Mouse (Mus musculus) ES-Bruce4 (cell line): ENCODE data around the gene Rhoq. TPM values are rescaled to one million over a fixed set of nuclear protein-coding genes. Genes with fewer than 3 reads are reported as not detected.

Experiments
- H3K27ac ChIP-seq: 2 replicates; pipeline ENCODE4 v1.5.1; 2012; ENCODE audit warnings: low read length, inconsistent platforms; ENCODE audit not compliant: insufficient read depth
- H3K27me3 ChIP-seq: 2 replicates; pipeline ENCODE4 v1.6.1; 2012; ENCODE audit warnings: mild to moderate bottlenecking, low read length, inconsistent platforms; ENCODE audit not compliant: control insufficient read depth, poor library complexity, insufficient read depth, severe bottlenecking
- H3K36me3 ChIP-seq: 2 replicates; pipeline ENCODE4 v1.6.1; 2012; ENCODE audit warnings: inconsistent platforms, mild to moderate bottlenecking, low read length, moderate library complexity; ENCODE audit not compliant: control insufficient read depth, poor library complexity, insufficient read depth, severe bottlenecking
- H3K4me1 ChIP-seq: one replicate; pipeline ENCODE4 v1.8.1; 2011; ENCODE audit warnings: low read length; ENCODE audit not compliant: control insufficient read depth, insufficient read depth
- H3K4me3 ChIP-seq: 2 replicates; pipeline ENCODE4 v1.5.1; 2011; ENCODE audit warnings: low read depth, mild to moderate bottlenecking, low read length
- H3K9ac ChIP-seq: 2 replicates; pipeline ENCODE4 v1.6.1; 2012; ENCODE audit warnings: low read depth, mild to moderate bottlenecking, inconsistent platforms; ENCODE audit not compliant: poor library complexity, severe bottlenecking
- H3K9me3 ChIP-seq: replicated peaks from 2 replicates; pipeline ENCODE4 v1.6.1; 2012; ENCODE audit warnings: mild to moderate bottlenecking, low read length, inconsistent platforms; ENCODE audit not compliant: control insufficient read depth, poor library complexity, insufficient read depth, severe bottlenecking
- CTCF ChIP-seq: IDR thresholded peaks from one replicate; pipeline ENCODE4 v1.8.1; 2011; ENCODE audit warnings: low read depth, low read length
- EP300 ChIP-seq: IDR thresholded peaks from 2 replicates; pipeline ENCODE4 v1.6.1; 2011; ENCODE audit warnings: low read depth, low read length; ENCODE audit not compliant: insufficient read depth
- POLR2A ChIP-seq: IDR thresholded peaks from one replicate; pipeline ENCODE4 v1.8.1; 2011; ENCODE audit warnings: low read length; ENCODE audit not compliant: insufficient read depth
- polyA plus RNA-seq: library from polyadenylated mRNA; stranded (reverse); fragments of >200 nt; gene quantifications from 2 replicates; pipeline ENCODE4 v1.2.4, GENCODE M21; 2011; ENCODE audit warnings: low read depth; ENCODE audit not compliant: missing spikeins, insufficient read depth, insufficient read length

Gene Rhoq
- polyA plus RNA-seq, 1 experiment = 42.1 TPM

DNA sequence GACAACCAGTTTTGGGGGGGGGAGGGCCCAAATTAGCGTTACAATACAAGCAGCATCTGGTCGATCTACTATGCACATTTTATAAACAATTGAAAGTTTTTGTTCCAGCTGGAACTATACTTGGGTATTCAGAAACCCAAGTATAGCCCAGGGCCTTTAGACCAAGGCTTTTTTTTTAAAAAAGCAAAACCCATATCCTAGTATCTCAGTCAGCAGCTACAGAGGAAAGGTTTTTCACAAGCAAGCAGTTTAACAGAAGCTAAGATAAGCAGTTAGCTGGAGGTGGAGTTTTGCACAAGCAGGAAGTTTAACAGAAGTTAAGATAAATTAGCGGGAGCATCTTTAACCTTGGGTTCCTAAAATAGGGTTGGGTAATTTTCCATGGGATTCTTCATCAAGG, 36.0 kb upstream of the Rhoq start:
- H3K27ac ChIP-seq = no peak overlapping the region
- H3K36me3 ChIP-seq = no peaks in the 10 kb centered on the region
- no peaks in the 10 kb centered on the region for H3K9me3 ChIP-seq
- H3K4me3 ChIP-seq = no peak overlapping the region
- H3K27me3 ChIP-seq = no peaks in the 10 kb centered on the region
- H3K4me1 ChIP-seq = no peaks in the 10 kb centered on the region
- H3K9ac ChIP-seq = no peak overlapping the region
- TF ChIP-seq CTCF = no peak

GRCm38 (mm10) chr17:86929355-86929754, 33.5 kb upstream of the Rhoq start:
- no peak for TF ChIP-seq POLR2A
- no peak for TF ChIP-seq CTCF
- TF ChIP-seq EP300 = no peak
- no peaks in the 10 kb centered on the region for H3K9me3 ChIP-seq

DNA sequence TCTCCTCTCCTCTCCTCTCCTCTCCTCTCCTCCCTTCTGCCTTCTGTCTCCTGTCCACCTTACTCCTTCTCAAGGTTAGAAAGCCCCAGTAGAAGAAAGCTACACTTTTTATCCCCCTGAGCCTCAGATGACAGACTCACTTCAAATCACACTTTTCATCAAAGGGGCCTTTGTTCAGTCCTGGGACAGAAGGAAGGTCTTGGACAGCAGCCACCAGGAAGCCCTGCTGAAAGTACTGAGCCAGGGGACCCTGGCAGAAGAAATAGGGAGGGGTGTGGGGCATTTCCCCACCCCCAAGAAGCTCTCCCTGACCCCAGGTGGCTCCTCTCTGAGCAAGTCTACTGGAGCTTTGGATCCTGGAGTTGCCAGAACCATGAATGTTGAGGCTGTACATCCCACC, 32.9 kb upstream of the Rhoq start:
- H3K27me3 ChIP-seq = no peaks in the 10 kb centered on the region
- H3K9ac ChIP-seq = no peak overlapping the region
- H3K4me3 ChIP-seq = no peak overlapping the region
- no peak overlapping the region for H3K27ac ChIP-seq
- H3K36me3 ChIP-seq = no peaks in the 10 kb centered on the region
- no peaks in the 10 kb centered on the region for H3K4me1 ChIP-seq
- H3K9me3 ChIP-seq = no peaks in the 10 kb centered on the region
- TF ChIP-seq POLR2A = no peak
- TF ChIP-seq EP300 = no peak

More at GRCm38 (mm10) chr17:86929355-86929754, 33.5 kb upstream of the Rhoq start:
- H3K27me3 ChIP-seq = no peaks in the 10 kb centered on the region
- no peak overlapping the region for H3K4me3 ChIP-seq
- H3K27ac ChIP-seq = no peak overlapping the region
- H3K4me1 ChIP-seq = no peaks in the 10 kb centered on the region
- H3K36me3 ChIP-seq = no peaks in the 10 kb centered on the region
- no peak overlapping the region for H3K9ac ChIP-seq

GRCm38 (mm10) chr17:86932896-86933295, 30.0 kb upstream of the Rhoq start:
- H3K27ac ChIP-seq = no peak overlapping the region
- H3K36me3 ChIP-seq = no peaks in the 10 kb centered on the region
- no peaks in the 10 kb centered on the region for H3K27me3 ChIP-seq
- no peak overlapping the region for H3K9ac ChIP-seq
- no peaks in the 10 kb centered on the region for H3K9me3 ChIP-seq
- H3K4me3 ChIP-seq = no peak overlapping the region
- H3K4me1 ChIP-seq = no peaks in the 10 kb centered on the region
- TF ChIP-seq POLR2A (no peak), CTCF (no peak), EP300 (no peak)

GRCm38 (mm10) chr17:86937064-86937463, 25.8 kb upstream of the Rhoq start:
- TF ChIP-seq POLR2A (no peak), EP300 (no peak), CTCF (no peak)
- no peaks in the 10 kb centered on the region for H3K9me3 ChIP-seq
- H3K4me3 ChIP-seq = no peak overlapping the region
- H3K4me1 ChIP-seq = no peaks in the 10 kb centered on the region
- H3K27me3 ChIP-seq = no peaks in the 10 kb centered on the region
- no peak overlapping the region for H3K9ac ChIP-seq
- no peaks in the 10 kb centered on the region for H3K36me3 ChIP-seq
- no peak overlapping the region for H3K27ac ChIP-seq

DNA sequence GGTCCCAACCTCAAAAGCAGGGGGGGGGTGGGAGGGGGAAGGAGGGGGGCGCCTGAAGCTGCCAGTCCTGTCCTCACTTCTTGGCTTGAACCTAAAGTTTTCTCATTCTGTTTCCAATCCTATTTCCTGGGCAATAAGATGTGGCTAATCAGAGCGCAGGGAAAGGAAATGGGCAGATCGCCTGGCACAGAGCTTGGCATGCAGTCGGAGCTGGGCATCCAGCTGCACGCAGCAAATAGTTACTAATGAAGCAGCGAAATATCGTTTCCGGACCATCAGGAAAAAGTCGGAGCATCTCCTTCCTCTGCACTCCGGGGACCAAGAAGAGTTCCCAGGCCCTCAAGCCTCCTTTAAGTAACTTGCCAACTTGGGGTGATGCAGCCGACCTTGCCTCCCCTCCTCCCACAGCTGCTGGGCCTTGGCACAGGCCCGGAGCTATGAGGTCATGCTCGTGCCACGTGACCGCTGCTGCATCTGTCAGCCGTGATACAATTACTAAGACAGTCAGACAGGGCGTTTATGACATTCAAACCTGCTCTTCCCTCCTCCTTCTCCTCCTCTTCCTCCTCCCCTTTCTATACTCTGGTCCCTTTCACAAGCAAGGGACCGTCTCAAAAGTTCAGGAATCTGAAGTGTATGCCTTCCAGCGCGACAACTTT, 25.3 kb upstream of the Rhoq start:
- no peak overlapping the region for H3K9ac ChIP-seq
- H3K36me3 ChIP-seq = no peaks in the 10 kb centered on the region
- no peak for TF ChIP-seq EP300
- H3K27me3 ChIP-seq = no peaks in the 10 kb centered on the region
- H3K27ac ChIP-seq = no peak overlapping the region
- peak overlapping the region; percentile 5; the same call in 1 of the 2 replicates for H3K4me3 ChIP-seq
- no peaks in the 10 kb centered on the region for H3K4me1 ChIP-seq
- no peaks in the 10 kb centered on the region for H3K9me3 ChIP-seq
